Mouse (Mus musculus): ENCODE results near the gene Hsf5.

The Hsf5 gene

GRCm38 (mm10) chr11:87688478-87689203 lies 71.7 kb downstream of the Hsf5 start:
- DNase-seq: no peak

DNA sequence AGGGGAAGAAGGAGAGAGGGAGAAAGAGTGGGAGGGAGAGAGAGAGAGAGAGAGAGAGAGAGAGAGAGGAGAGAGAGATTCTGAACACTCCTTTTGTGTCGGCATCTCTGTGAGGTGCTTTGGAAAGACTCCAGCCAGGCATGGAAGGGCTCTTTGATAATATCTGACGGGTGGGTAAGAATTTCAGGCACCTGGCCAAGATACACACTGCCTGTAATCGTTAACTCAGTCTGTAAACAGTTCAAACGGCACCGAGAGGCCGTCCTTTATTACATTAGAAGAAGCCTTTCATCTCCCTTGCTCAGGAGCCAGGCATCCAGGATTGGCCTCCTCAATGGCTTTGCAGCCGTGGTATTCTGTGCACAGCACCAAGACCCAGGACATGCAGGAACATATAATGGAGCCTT lies 72.4 kb downstream of the Hsf5 start:
- DNase-seq: peak; percentile 39

DNA sequence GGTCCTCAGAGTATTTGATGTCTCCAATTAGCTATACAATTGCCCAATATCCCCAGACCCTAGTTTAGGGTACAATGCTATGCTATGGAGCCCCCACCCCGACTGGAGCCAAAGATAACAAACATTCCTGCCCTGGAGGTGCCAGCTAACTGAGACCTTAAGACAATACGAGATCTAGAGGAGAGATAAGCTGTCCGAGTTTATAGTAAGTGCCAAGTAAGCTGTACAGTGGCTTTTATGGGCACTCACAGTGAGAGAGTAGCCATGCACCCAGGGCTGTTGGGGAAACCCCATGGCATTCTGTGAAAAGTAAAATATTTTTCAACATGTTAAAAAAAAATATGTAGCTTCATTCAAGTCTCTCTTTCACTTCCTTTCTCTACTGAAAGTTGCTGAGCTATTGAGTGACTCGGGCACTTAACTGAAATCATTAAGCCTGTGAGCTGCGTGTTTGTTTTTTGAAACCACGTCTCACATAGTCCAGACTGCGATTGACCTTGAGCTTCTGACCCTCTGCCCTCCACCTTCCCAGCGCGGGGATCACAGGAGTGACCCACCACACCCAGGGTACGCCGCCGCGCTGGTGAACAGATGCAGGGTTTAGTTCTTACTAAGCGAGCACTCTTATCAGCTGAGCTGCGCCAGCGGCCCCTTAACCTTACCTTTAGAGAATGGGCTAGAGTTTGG lies 73.2 kb downstream of the Hsf5 start:
- DNase-seq: no peak

DNA sequence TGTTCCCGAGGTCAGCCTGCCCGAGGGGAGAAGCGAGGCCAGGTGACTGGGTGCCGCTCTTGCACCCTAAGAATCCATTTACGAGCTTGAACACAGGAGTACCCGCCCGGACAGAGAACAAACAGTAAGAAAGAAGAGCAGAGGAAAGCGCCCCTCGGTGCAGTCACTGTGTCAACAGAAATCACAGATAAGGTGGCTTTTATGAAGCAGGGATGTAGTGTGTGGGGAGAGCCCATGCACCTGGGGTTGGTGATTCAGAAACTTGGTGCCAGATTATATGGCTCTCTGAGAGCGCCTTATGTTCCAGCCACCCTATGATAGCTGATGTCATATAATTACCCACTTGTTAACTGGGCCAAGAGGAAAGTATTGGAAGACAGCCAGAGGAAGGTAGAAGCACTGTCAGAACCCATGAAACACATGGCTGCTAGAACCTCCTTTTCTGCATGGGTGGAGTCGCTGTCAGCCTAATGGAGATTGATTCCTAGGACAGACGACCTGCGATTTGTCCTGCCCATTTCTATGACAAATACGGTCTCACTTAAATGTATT lies 80.2 kb downstream of the Hsf5 start:
- DNase-seq: no peak

- DNase-seq: no peak
Observed at GRCm38 (mm10) chr11:87698126-87698525, 81.2 kb downstream of the Hsf5 start.

DNA sequence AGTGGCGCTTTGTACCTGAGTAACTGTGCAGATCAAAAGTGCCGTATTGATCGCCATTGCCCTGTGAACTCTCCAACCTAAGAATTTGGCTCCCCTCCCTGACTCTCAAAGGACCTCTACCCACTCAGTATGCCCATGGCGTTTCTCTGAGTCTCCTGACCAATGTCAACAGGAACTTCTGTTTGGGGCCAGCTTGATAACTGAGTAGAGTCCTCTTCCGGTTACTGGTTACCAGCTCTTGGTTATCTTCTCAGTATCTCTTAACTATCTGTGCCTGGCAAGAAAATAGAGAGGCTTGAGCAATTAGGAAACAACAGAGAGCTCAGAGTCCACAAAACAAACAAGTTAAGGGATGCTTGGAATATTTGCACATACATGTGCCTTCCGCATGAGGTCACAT lies 84.1 kb downstream of the Hsf5 start:
- DNase-seq: no peak

GRCm38 (mm10) chr11:87701877-87702620 lies 85.1 kb downstream of the Hsf5 start:
- DNase-seq: no peak

DNA sequence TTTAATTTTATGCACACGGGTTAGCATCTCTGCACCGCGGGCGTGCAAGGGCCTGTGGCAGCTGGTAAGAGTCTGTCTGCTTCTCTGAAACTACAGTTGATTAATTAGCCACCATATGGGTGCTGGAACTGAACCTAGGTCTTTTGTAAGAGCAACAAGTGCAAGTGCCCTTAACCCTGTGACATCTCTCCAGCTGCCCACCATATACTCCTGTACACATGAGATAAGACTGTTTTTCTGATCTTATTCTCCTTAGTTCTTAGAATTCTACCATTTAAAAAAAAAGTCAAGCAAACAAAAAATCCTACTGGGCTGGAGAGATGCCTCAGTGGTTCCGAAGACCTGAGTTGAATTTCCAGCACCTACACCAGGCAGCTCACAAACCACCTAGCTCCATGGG lies 86.7 kb downstream of the Hsf5 start:
- no peak for DNase-seq

- DNase-seq: no peak
Observed at GRCm38 (mm10) chr11:87704289-87704688, 87.3 kb downstream of the Hsf5 start.

DNA sequence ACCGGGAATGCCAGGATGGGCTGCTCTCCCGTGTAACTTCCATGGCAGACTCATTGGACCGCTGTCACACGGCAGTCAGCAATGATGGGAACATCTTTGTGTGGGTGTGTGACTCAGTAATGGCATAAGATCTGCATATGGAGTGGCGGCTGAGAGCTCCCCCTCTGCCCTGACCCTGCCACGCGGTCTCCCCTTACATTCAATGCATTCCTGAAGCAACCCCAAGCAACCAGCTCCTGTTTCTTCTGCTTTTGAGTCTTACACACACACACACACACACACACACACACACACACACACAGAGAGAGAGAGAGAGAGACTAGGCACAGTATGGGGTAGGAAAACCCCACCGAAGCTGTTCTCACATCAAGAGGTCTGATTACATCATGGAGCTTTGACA lies 90.6 kb downstream of the Hsf5 start:
- DNase-seq: peak; percentile 37

GRCm38 (mm10) chr11:87708979-87709378 lies 92.0 kb downstream of the Hsf5 start:
- no peak for DNase-seq
